Mouse (Mus musculus): Measurements from ENCODE around the gene Atg10. TPM values are rescaled to one million over a fixed set of nuclear protein-coding genes. Genes with fewer than 3 reads are reported as not detected.

The Atg10 gene
- polyA plus RNA-seq, 1 experiment, result 11.1 TPM

DNA sequence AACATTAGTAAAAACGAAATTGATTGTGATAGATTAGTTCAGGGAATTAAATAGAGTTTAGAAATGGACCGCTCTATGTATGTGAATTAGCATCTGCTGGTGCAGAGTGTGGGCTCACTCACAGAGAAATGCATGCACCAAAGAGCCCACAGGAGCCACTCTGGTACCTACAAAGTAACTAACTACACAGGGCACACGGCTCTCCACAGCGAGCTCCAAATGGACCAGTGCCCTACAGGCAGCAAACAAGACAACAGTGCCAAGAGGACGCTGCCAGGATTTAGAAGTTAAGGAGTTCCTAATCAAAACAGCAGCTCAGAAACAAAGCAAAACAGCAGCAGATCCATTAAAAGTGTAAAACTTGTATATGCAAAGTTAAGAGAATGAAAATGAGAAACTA lies 52.6 kb downstream of the Atg10 start:
- H3K4me3 ChIP-seq (replicated peaks; ENCODE audit: insufficient read depth, low read depth, low read length), result no peak overlapping the region
- H3K27ac ChIP-seq (ENCODE audit: insufficient read depth, low read length), result no peak overlapping the region
- H3K27me3 ChIP-seq (ENCODE audit: control insufficient read depth, insufficient read depth, low read length), result no peaks in the 10 kb centered on the region
- peaks cover 7% of the 10 kb centered on the region for H3K4me1 ChIP-seq (ENCODE audit: control insufficient read depth, insufficient read depth, low read length)
- TF ChIP-seq CTCF (IDR thresholded peaks at IDR 0.05; ENCODE audit: borderline replicate concordance, insufficient read depth, low read depth, low read length) (no peak), POLR2A (IDR thresholded peaks at IDR 0.05; ENCODE audit: borderline replicate concordance, insufficient read depth, low read length) (no peak)
- WGBS, result 30% methylated on average over 5 of the region's 5 CpGs
- DNase-seq, result peak in 1 of 2 experiments; percentile 39

DNA sequence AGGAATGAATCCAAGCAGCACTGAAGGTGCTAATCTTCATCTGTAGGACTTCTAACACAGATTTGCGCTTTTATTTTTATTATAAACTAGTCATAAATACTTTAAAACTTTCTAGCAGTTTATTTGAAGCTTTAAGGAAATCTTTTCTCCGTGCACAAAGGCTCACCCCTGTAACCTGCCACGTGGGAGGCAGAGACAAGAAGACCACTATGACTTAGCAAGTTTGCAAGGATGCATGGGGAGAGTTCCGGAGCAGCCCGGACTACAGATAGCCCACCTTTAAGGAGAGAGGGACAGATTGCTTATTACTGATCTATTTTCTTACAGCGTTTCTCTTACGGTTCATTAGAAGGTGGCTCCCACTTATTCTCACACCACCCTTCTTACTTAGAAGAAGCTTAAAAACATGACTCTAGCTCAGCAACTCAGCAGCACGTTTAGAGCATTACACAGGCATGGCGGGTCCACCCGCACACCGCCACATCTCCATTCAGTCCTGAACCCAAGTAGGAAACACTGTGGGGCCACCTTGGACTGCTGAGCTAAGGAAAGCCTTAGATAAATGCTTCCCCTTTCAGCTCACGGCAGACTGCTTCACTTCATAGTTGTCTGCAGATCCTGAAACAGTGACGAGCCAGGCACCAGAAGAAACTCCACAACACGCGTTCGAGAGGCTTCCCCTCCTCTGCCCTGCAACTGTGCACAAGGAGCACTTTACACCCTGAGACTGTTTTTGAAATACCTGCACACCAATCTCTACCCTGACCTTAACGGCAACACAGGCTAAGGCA lies 54.0 kb downstream of the Atg10 start:
- Histone ChIP-seq H3K27me3 (ENCODE audit: control insufficient read depth, insufficient read depth, low read length) (no peaks in the 10 kb centered on the region), H3K4me3 (replicated peaks; ENCODE audit: insufficient read depth, low read depth, low read length) (no peak overlapping the region), H3K4me1 (ENCODE audit: control insufficient read depth, insufficient read depth, low read length) (no peaks in the 10 kb centered on the region), H3K27ac (ENCODE audit: insufficient read depth, low read length) (no peak overlapping the region)
- 88% methylated on average over 17 of the region's 17 CpGs for WGBS
- TF ChIP-seq POLR2A (IDR thresholded peaks at IDR 0.05; ENCODE audit: borderline replicate concordance, insufficient read depth, low read length) (no peak), CTCF (IDR thresholded peaks at IDR 0.05; ENCODE audit: borderline replicate concordance, insufficient read depth, low read depth, low read length) (no peak)
- DNase-seq, result no peak

DNA sequence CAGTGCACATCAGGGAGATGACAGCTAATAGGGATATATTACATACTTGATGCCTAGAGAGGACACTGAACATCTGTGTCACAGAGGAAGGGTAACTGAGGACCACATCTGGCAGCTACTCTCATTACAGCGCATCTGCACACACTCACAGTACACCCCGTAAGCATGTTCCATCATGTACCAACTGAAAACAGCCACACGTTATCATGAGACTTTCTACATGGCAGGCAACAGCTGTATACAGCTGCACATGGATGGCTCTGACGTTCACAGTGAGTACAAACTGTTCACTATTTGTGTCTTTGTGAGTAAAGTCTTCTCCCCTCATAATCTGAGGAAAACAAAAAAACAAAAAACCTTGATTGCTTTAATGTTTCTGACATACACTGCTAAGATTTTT lies 55.3 kb downstream of the Atg10 start:
- Histone ChIP-seq H3K4me3 (replicated peaks; ENCODE audit: insufficient read depth, low read depth, low read length) (no peak overlapping the region), H3K4me1 (ENCODE audit: control insufficient read depth, insufficient read depth, low read length) (no peaks in the 10 kb centered on the region), H3K27ac (ENCODE audit: insufficient read depth, low read length) (no peak overlapping the region), H3K27me3 (ENCODE audit: control insufficient read depth, insufficient read depth, low read length) (no peaks in the 10 kb centered on the region)
- TF ChIP-seq POLR2A (IDR thresholded peaks at IDR 0.05; ENCODE audit: borderline replicate concordance, insufficient read depth, low read length) (no peak), CTCF (IDR thresholded peaks at IDR 0.05; ENCODE audit: borderline replicate concordance, insufficient read depth, low read depth, low read length) (no peak)
- no peak for DNase-seq
- WGBS, result 92% methylated on average over 4 of the region's 4 CpGs

DNA sequence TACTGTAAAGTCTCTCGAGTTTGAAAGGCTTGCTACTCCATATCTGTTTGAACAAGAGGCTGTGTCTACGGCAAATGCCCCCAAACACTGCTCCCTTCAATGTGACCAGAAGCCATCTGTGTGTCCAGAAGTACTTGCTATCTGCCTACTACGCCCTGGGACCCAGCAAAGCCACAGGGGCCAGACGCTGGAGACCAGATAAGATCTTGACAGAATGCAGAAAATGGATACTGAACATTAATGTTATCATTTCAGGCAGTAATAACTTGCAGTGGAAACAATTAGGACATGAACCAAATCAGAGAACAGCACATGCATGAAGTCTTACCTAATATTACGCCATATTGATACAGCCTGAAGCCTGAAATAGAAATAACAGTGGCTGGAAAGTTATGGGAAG lies 56.2 kb downstream of the Atg10 start:
- Histone ChIP-seq H3K4me1 (ENCODE audit: control insufficient read depth, insufficient read depth, low read length) (no peaks in the 10 kb centered on the region; the same call in 1 of the 2 replicates), H3K27me3 (ENCODE audit: control insufficient read depth, insufficient read depth, low read length) (no peaks in the 10 kb centered on the region), H3K4me3 (replicated peaks; ENCODE audit: insufficient read depth, low read depth, low read length) (no peak overlapping the region), H3K27ac (ENCODE audit: insufficient read depth, low read length) (no peak overlapping the region)
- 88% methylated on average over 5 of the region's 5 CpGs for WGBS
- TF ChIP-seq POLR2A (IDR thresholded peaks at IDR 0.05; ENCODE audit: borderline replicate concordance, insufficient read depth, low read length), result no peak
- no peak for TF ChIP-seq CTCF (IDR thresholded peaks at IDR 0.05; ENCODE audit: borderline replicate concordance, insufficient read depth, low read depth, low read length)
- DNase-seq, result no peak

GRCm38 (mm10) chr13:91166286-91166685 lies 57.5 kb downstream of the Atg10 start:
- TF ChIP-seq POLR2A (IDR thresholded peaks at IDR 0.05; ENCODE audit: borderline replicate concordance, insufficient read depth, low read length) (no peak), CTCF (IDR thresholded peaks at IDR 0.05; ENCODE audit: borderline replicate concordance, insufficient read depth, low read depth, low read length) (no peak)
- Histone ChIP-seq H3K27me3 (ENCODE audit: control insufficient read depth, insufficient read depth, low read length) (no peaks in the 10 kb centered on the region), H3K27ac (ENCODE audit: insufficient read depth, low read length) (no peak overlapping the region), H3K4me3 (replicated peaks; ENCODE audit: insufficient read depth, low read depth, low read length) (no peak overlapping the region), H3K4me1 (ENCODE audit: control insufficient read depth, insufficient read depth, low read length) (no peaks in the 10 kb centered on the region; the same call in 1 of the 2 replicates)
- WGBS, result 95% methylated on average over 7 of the region's 7 CpGs
- no peak for DNase-seq

- Histone ChIP-seq H3K27ac (ENCODE audit: insufficient read depth, low read length) (no peak overlapping the region), H3K4me1 (ENCODE audit: control insufficient read depth, insufficient read depth, low read length) (no peaks in the 10 kb centered on the region; the same call in 1 of the 2 replicates), H3K27me3 (ENCODE audit: control insufficient read depth, insufficient read depth, low read length) (no peaks in the 10 kb centered on the region), H3K4me3 (replicated peaks; ENCODE audit: insufficient read depth, low read depth, low read length) (no peak overlapping the region)
- 63% methylated on average over 6 of the region's 6 CpGs for WGBS
- no peak for DNase-seq
- TF ChIP-seq CTCF (IDR thresholded peaks at IDR 0.05; ENCODE audit: borderline replicate concordance, insufficient read depth, low read depth, low read length) (no peak), POLR2A (IDR thresholded peaks at IDR 0.05; ENCODE audit: borderline replicate concordance, insufficient read depth, low read length) (no peak)
Measured at GRCm38 (mm10) chr13:91165200-91165599, 58.6 kb downstream of the Atg10 start.

DNA sequence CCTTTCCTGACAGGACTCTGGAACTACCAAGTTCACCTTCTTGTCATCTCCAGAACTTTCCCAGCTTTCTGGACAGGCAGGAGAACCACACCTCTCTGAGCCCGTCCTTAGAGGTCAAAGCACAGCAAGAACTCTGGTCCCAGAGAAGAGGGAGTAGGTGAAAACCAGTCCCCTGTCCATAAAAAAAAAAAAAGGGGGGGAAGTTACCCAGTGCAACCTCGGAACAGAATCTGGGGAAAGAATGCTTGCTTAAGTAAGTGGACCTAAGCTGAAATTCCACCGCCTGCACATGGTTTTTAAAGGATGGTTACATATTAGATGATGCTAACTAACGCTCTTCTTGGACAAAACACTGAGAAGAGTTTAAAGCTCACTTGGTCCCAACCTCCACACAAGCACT lies 60.5 kb downstream of the Atg10 start:
- Histone ChIP-seq H3K4me1 (ENCODE audit: control insufficient read depth, insufficient read depth, low read length) (no peaks in the 10 kb centered on the region; the same call in 1 of the 2 replicates), H3K27me3 (ENCODE audit: control insufficient read depth, insufficient read depth, low read length) (no peaks in the 10 kb centered on the region), H3K4me3 (replicated peaks; ENCODE audit: insufficient read depth, low read depth, low read length) (no peak overlapping the region), H3K27ac (ENCODE audit: insufficient read depth, low read length) (no peak overlapping the region)
- DNase-seq, result no peak
- no peak for TF ChIP-seq POLR2A (IDR thresholded peaks at IDR 0.05; ENCODE audit: borderline replicate concordance, insufficient read depth, low read length)
- TF ChIP-seq CTCF (IDR thresholded peaks at IDR 0.05; ENCODE audit: borderline replicate concordance, insufficient read depth, low read depth, low read length), result no peak
- 80% methylated on average over 4 of the region's 4 CpGs for WGBS

GRCm38 (mm10) chr13:91162452-91162851 lies 61.3 kb downstream of the Atg10 start:
- WGBS, result 38% methylated on average over 5 of the region's 5 CpGs
- no peak for TF ChIP-seq CTCF (IDR thresholded peaks at IDR 0.05; ENCODE audit: borderline replicate concordance, insufficient read depth, low read depth, low read length)
- TF ChIP-seq POLR2A (IDR thresholded peaks at IDR 0.05; ENCODE audit: borderline replicate concordance, insufficient read depth, low read length), result no peak
- no peak overlapping the region for H3K27ac ChIP-seq (ENCODE audit: insufficient read depth, low read length)
- no peaks in the 10 kb centered on the region; the same call in 1 of the 2 replicates for H3K4me1 ChIP-seq (ENCODE audit: control insufficient read depth, insufficient read depth, low read length)
- DNase-seq, result peak in 1 of 2 experiments; percentile 53
- H3K4me3 ChIP-seq (replicated peaks; ENCODE audit: insufficient read depth, low read depth, low read length), result no peak overlapping the region
- H3K27me3 ChIP-seq (ENCODE audit: control insufficient read depth, insufficient read depth, low read length), result no peaks in the 10 kb centered on the region

Measured in cerebellum, adult 2 months (tissue).